Mouse (Mus musculus) thymus, postnatal 36 days (tissue): ENCODE data around the gene Klhl12.
A peak's percentile ranks its signal among the peaks of the same experiment; 100 is the strongest.
"Not testable (repeated sequence)": the region's sequence is repeated elsewhere in the genome, so short reads cannot be mapped to it uniquely, and the experiment has no call there.

Experiments
- DNase-seq, 2 experiments: peaks; one replicate each; pipeline ENCODE4 v3.0.0; 2022; ENCODE audit warnings: mixed read lengths in 2 of 2

The Klhl12 gene

DNA sequence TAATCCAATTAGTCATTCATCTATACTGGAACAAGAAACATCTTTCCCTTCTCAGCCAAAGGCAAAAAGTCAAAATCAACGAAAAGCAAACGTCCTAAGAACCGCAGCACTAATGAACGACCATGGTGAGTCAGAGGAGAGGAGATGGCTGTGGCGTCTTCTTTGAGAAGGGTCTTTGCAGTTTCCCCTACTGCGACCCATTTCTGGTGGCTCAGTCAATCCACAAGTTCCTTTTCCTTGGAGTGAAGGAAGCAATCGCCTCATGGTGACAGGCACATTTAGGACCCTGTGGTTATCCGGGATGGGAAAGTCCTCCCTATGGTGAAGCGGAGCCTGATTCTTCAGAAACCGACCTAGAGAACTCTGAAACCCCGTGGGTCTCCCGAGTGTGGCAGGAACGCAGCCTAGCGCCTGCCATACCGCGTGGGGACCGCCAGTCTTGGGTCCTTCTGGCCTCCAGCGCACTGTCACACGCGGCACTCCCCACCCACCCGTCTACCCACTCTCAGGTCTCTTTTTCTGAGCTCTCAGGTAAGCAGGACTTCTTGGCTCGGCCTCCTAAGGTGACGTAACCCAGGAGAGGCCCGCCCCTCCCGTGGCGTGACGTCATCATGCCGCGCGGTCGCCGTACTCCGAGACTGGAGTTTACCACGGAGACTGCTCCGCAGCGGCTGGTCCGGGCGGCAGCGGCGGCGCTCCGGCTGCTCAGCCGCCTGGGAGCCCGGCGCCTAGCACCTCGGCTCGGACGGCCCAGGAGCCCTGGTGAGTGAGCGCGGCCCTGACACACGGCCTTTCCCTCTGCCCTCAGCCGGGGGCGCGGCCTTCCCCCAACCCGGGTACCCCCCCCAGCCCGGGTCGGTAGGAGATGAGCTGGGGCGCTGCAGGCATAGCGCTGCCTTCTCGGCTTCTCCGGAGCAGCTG is at the start of gene Klhl12:
Klhl12 (plus strand) TSS at position 628 of the 921 bp plus-strand sequence.
- DNase-seq = peak; percentile 96 to 97

DNA sequence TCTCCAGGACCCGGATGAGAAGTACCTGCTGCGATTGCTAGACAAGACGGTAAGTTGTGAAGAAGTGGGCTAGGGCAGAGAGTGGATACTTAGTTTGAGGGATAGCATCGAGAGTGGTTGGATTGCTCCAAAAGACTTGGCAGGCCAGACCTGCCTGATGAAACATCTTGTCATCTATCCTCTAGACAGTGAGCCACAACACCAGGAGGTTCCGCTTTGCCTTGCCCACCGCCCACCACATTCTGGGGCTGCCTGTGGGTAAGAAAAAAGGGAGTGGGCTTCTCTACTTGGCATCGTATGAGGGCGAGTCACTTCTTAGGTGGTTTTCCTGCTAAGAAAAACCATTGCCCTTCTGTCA is 48.9 kb upstream of the Klhl12 start:
- DNase-seq = no peak

DNA sequence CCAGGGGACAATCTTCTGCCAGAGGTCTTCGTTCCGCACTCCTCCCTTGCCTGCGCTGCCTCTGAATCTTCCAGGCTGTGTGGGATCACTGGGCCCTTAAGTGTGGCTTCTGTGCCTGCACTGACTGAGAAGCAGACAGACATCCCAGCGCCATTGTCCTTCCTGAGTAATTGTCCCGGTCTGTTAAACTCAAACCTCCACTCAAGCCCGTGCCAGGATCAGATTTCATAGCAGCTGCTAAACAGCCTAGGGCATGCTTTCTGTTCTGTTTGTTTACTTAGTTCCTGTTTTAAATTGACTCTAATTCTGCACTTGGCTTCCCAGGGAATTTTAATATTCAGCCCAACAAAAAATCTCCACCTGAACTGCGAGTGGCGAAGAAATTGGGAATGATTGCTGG is 47.3 kb upstream of the Klhl12 start:
- DNase-seq = no peak

DNA sequence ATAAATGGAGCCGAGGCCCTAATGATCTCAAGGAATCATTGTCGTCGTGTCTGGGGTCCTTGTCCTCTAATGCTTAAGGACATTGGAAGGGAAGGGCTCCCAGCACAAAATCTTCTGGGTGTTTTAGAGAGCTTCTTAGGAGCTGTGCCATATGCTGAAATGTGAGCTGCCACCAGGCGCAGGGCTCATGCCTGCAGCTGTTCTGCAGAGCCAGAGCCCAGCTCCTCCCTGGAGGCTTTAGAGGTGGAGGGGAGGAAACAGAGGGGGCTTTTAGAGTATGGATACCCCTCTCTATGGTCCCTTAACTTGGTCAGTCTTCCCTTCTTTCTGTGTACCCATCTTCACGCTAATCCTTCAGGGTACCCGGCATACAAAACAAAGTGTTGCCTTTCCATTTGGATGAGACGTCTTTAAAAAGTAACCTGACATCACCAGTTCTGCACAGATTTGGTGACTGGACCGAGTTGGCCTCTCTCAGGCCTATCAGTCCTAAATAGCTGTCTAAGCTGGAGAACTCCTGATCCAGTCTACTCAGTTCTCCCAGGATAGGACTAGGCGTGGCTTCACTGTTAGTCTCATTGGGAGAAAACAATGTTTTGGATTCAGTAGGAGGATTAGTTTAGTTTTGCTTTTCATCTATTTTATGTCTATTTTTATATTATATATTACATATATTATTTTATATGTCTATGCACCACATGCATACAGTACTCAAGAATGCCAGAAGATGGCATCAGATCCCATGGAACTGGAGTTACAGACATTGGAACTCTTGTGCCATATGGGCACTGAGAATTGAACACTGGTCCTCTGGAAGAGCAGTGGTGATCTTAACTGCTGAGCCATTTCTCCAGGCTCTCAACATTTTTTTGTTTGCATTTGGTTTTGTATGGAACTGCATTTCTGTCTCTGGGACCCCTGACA is 43.4 kb upstream of the Klhl12 start:
- DNase-seq = no peak

DNA sequence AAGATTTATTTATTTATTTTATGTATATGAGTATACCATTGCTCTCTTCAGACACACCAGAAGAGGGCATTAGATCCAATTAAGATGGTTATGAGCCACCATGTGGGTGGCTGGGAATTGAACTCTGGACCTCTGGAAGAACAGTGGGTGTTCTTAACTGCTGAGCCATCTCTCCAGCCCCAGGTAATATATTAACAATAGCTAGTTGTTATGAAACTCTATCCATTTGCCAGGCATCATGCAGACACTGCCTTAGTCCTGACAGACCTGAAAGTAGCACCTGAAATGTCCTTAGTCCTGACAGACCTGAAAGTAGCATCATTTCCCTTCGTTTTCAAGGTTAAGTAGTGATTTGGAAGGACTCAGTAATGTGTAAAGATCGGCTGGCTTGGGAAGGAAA is 41.3 kb upstream of the Klhl12 start:
- DNase-seq = no peak

DNA sequence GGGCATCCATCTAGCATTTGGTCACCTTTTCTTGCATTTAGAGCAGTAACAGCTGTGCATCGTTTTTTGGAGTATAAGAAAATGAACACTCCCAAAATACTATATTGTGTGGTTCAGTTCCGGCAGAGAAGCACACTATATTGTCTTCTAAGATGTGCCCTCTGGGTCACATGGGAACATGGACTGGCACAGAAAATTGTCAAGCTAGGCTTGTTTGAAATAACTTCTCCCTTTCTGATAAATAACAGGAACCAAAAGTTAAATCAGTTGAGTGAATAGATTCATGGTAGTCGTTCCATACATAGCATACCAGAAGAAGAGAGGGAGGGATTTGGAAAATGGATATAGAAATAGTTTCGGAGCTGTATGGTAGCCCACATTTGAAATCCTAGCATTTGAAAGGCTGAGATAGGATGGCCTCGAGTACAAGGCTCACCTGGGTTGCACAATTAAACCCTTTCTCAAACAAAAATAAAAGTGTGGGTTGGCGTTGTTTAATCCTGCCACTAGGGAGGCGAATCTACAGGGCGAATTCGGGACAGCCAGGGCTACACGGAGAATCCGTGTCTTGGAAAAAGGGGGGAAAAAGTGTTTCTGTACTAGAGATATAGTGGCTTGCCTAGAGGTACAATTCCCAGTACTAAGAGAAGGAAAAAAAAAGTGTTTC is 40.7 kb upstream of the Klhl12 start:
- DNase-seq = no peak

DNA sequence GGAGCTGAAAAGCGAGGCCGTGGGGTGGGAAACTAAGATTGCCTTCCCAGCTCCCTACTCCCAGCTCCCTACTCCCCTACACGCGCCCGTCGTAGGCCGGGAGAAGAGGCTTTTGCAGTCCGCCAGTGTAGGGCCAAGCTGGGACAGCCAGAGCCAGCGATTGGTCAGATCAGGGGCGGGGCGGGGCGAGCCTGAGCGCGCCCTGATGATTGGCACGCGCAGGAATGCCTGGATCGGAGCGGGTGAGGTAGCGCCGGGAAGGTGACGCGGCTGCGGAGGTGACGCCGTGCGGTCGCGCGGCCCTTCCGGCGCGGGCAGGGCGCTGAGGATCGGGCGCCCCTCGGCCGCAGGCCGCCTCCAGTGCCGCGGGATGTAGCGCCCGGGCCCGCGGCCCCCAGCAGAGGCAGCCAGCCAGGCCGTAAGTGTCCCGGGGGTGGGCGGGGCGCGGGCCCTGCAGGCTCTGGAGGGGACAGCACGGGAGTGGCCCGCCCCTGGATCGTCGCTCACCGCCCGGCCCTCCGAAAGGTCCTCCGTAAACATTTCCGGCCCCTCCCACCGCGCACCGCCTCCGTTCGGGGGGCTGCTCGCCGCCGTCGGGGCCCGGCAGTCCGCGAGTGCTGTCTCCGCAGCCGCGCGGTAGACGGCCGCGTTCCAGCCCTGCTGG is 40.0 kb upstream of the Klhl12 start, which contains the start of gene Adipor1:
Adipor1 (plus strand) TSS at position 211 of the 664 bp plus-strand sequence.
- peak; percentile 94 to 96 for DNase-seq

DNA sequence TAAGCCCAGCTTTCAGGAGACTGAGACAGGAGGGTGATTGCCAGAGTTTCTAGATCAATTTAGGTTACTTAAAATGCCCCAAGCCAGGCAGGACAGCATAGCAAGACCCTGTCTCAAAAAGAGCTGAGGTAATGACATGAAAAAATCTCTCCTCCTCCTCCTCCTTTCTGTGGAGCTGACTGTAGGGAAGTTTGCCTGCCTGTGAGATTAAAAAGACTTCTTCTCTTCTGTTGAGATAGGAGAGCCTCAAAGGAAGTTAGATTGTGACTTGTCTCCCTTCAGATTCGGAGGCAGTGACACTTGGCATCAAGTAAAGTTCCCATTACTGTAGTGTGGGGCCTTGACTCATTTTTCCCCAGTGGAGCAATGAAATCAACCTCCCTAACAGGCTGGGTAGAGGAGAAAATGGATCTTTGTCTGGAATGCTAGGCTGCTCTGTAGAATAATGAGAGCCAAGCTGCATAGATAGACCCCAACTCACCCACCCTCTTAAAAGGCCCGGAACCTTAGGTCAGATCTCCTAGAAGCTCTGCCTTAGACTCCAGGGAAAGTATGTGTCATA is 36.8 kb upstream of the Klhl12 start:
- no peak for DNase-seq

DNA sequence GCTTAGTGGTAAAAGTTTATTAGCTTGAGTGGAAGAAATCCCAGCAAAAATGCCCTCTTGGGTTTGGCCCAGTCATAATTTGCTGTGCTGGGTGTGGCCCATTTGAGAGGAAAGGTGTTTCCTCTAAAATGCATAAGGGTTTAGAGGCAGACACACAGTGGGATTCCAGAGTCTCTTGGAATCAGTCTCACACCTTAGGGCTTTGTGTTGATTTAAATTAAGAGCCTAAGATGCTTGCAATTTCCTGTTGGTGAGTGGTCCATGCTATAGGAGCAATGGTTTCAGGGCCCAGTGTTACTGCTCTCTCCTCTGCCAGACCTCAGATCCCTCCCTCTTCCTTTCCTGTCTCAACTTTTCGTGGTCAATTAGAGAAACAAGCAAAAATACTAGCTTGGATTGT is 36.2 kb upstream of the Klhl12 start:
- no peak for DNase-seq

DNA sequence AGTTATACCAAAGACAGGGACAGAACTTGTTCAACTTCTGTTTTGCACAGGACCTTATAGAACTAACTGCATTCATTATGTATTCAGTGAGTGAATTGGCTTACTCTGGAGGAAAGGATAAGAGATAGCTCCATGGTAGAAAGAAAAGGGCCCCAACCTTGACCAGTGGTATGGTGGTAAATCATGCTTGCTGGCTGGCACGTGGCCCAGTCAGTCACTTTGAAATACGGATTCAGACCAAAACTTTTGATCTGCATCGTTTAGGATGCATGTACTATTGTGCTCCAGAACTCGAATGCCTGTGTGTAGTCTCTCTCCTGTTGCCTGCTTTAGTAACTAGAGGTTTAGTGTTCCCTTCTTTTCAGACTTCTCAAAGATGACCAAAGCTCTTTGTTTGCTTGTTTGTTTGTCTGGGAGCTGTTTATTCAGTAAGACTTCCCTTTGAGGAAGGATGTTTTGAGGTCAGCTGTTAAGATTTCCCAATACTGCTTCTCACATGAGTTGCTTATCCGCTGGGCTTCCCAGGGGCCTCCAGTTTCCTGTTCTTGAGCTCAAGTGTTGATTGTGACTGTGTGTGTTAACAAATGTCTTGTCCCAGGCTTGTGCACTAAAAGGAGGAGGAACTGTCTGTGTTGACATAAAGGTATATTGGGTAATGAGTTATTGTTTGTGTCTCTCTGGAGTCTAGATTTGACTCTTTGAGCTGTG is 35.4 kb upstream of the Klhl12 start:
- DNase-seq = no peak

DNA sequence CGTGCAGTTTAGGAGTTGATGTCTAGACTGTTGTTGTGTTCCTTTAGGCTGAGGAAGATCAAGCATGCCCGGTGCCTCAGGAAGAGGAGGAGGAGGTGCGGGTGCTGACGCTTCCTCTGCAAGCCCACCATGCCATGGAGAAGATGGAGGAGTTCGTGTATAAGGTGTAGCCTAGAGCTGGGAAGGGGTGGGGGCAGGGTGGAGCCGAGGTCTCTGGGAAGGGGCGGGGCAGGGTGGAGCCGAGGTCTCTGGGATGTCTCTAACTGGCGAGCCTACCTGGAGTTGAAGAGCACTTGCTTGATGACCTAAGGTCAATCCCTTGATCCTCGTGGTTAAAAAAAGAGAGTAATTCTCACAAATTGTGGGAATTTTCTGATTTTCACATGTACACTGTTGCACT is 31.4 kb upstream of the Klhl12 start:
- no peak for DNase-seq

DNA sequence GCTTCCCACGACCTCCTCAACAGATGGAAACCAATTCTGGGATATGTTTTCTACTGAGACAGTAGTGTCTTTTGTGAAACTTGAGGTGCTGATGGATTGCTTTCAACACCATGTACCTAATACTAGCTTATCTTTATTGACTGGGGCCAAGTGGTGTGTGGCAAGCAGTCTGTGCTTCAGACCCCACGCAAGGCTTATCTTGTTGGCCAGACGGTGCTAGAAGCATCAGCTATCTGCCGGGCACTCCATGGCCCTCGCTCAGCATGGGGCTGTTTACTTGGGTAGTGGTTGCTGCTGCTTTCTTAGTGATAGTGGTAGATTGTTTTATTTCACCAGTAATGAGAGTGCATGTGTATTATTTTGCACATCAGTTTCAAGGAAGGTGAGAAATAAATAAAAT is 29.0 kb upstream of the Klhl12 start:
- no peak for DNase-seq

DNA sequence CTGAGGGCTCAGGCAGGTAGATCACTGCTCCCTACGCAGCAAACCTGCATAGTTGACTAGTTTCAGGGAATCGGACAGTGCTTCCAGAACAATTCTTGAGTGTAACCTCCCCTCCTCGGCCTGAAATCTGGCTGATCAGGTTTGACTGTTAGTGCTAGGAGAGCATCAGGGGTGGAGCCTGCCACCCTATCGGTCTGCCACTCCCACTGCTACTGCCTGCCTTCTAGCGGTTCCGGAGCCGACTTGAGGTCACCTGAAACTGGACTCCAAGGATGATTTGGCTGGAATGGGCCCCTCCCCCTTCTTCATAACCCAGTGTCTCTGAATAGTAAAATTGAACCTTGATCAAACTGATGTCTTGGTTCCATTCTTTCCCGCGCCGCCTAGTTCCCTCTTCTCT is 22.3 kb upstream of the Klhl12 start:
- no peak for DNase-seq

DNA sequence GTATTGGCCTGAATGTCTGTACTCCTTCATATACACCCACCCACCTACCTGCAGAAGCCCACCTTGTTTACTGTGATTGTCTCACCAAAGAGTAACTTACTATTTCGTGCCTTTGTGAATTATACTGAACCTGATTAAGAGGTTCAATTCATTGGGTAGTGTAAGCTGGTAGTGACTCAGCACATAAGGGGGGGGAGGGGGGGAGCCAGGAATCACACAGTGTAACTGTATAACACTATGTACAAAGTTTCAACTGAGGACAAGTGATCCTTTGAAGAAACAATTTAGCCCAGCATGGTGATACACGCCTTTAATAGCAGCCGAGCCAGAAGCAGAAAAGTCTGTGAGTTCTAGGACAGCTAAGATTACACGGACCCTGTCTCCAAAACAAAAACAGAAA is 21.9 kb upstream of the Klhl12 start:
- DNase-seq = no peak

DNA sequence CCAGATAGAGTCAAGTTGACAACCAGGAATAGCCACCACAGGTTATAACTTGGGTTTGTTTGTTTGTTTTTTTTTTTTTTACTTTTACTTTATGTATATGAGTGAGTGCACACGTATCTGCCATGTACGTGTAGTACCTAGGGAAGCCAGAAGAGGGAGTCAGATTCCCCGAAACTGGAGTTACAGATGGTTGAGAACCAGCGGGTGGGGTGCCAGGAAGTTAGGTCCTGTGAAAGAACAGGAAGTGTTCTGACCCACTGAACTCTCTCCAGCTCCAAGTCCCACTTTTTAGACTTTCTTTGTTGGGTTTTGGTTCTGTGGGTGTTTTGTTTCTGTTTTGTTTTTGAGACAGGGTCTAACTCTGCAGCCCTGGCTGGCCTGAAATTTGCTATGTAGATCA is 19.9 kb upstream of the Klhl12 start:
- peak; percentile 15 to 19 for DNase-seq

DNA sequence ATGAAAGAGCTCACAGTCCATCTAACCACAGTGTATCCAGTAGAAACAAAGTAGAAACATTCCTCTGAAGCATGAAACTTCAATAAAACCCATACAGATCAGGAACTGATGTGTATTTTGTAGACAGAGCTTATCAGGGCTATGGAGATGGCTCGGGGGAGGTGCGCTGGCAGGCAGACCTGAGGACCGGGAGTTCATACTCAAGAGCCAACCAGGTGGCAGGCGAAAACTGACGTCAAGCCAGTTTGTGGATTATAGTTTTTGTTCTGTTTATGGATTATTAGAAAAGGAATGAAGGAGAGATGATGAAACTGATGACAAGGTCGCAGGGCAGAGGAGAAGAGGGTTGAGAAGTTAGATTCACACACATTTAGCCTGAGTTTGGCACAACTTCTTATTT is 14.9 kb upstream of the Klhl12 start:
- no peak for DNase-seq

DNA sequence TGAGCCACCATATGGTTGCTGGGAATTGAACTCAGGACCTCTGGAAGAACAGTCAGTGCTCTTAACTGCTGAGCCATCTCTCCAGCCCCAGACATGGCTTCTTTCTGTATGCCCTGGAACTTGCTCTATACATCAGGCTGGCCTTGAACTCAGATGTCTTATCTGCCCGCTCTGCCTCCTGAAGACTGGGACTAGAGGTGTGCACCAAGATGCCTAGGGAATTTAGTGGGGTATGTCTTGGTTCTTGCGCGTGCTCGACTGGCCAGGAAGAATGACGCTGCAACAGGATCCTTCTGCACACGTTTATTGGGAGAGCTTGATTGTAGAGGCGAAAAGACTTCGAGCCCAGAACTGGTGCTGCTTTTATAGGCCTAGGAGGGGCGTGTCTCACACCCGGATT is 13.6 kb upstream of the Klhl12 start:
- DNase-seq = not testable (repeated sequence)

DNA sequence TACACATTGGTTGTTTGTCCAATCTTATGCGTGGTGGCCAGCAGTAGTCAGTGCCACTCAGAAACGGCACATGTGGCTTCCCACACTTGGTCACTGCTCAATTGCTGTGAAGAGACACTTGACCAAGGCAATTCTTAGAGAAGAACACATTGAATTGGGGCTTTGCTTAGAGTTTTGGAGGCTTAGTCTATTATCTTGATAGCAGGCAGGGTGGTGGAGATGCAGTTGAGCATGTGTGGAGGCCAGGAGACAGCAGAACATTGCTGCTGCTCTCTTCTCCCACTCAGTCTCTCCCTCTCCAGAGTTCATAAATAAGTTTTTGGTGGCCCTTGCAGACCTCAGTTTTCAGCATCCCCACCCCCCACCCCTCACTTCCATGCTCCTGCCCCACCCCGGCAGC is 12.9 kb upstream of the Klhl12 start:
- no peak for DNase-seq

DNA sequence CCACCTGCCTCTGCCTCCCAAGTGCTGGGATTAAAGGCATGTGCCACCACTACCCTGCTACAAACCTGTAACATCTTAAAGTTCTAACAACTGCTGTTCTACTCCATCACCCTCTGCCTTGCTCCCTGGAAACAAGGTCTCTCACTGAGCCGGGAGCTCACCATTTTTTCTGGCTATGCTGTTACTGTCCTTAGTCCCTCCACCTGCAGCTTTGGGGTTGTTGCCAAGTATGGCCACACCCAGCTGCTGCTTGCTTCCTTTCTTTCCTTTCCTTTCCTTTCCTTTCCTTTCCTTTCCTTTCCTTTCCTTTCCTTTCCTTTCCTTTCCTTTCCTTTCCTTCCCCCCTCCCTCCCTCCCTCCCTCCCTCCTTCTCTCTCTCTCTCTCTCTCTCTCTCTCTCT is 12.0 kb upstream of the Klhl12 start:
- not testable (repeated sequence) for DNase-seq

DNA sequence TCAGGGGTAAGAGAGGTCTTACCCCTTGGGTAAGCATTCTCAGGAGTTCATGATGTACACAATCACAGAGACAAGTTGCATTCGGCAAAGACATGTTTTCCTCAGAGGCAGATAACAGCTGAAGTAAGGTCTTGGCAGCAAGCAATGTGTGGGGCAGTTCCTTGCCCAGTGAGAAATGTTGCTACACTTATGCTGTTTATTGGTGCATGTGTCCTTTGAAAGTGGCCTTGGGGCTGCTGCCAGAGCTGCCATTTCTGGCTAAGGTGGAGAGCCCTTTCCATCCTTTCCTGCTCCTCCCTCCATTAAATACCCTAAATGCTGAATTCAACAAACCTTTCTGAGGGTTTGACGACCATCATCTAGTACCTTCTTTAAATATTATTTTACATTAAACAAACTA is 9.9 kb upstream of the Klhl12 start:
- no peak for DNase-seq

DNA sequence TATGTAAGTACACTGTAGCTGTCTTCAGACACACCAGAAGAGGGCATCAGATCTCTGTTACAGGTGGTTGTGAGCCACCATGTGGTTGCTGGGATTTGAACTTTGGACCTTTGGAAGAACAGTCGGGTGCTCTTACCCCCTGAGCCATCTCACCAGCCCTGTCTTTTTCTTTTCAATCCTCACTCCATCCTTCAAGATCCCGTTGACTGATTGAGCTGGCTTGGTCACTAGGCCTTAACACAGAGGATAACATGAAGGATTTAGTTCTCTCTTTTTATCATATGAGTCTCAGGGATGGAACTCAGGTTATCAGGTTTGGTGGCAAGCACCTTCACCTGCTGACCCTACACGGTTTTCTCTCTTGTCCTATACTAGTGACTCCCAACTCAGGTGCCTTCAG is 6.8 kb upstream of the Klhl12 start:
- DNase-seq = not testable (repeated sequence)

DNA sequence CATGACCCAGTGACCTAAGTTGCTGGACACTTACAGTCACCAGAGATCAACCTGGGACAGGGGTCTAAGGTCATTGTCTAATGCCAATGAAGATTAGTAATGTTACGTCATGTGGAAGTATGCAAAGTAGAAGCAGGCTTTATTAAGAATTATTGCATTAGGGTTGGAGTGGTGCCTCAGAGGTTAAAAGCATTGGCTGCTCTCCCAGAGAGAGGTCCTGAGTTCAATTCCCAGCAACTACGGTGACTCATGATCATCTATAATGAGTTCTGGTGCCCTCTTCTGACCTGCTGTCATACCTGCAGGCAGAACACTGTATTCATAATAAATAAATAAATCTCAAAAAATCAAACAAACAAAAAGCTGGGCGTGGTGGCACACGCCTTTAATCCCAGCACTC is 5.1 kb upstream of the Klhl12 start:
- no peak for DNase-seq
